Mouse (Mus musculus) heart, postnatal 36 days (tissue): ENCODE results near the gene Clptm1. TPM values are rescaled to one million over a fixed set of nuclear protein-coding genes. Genes with fewer than 3 reads are reported as not detected.
"Not testable (repeated sequence)": the region's sequence is repeated elsewhere in the genome, so short reads cannot be mapped to it uniquely, and the experiment has no call there.

Experiments
- DNase-seq, 2 experiments: peaks; one replicate each; pipeline ENCODE4 v3.0.0; 2021 to 2022
- intact Hi-C: fragments of 180-260 bp; cut with DNase I; formaldehyde crosslinking; loops from one replicate; pipeline ENCODE4 v1.15.1; 2025
- total RNA-seq, 2 experiments: library from RNA; stranded (reverse); gene quantifications; 2 replicates each; pipeline ENCODE4 v1.2.3; 2021

The Clptm1 gene
- total RNA-seq, 2 experiments from 2014 or later, result 76.4 to 84.1 TPM

GRCm38 (mm10) chr7:19694336-19695212 lies 29.7 kb upstream of the Clptm1 start:
- intact Hi-C loops, result no loop called here
- no peak for DNase-seq

GRCm38 (mm10) chr7:19693421-19693820 lies 28.6 kb upstream of the Clptm1 start:
- DNase-seq, result peak; percentile 61 to 63
- intact Hi-C loops, result no loop called here

GRCm38 (mm10) chr7:19691873-19692865 lies 27.3 kb upstream of the Clptm1 start, which contains the start of gene Apoc1:
TSS of gene Apoc1 (minus strand) at chr7:19692660.
- intact Hi-C loops, result no loop called here
- no peak for DNase-seq

GRCm38 (mm10) chr7:19691434-19691833 lies 26.6 kb upstream of the Clptm1 start:
- no peak for DNase-seq
- intact Hi-C loops, result no loop called here

GRCm38 (mm10) chr7:19690845-19691244 lies 26.0 kb upstream of the Clptm1 start:
- intact Hi-C loops, result no loop called here

GRCm38 (mm10) chr7:19688611-19689010 lies 23.8 kb upstream of the Clptm1 start:
- no peak for DNase-seq
- intact Hi-C loops, result no loop called here

More at GRCm38 (mm10) chr7:19690845-19691244, 26.0 kb upstream of the Clptm1 start:
- no peak for DNase-seq

GRCm38 (mm10) chr7:19688101-19688500 lies 23.3 kb upstream of the Clptm1 start:
- DNase-seq, result no peak
- intact Hi-C loops, result no loop called here

GRCm38 (mm10) chr7:19686927-19687583 lies 22.2 kb upstream of the Clptm1 start:
- DNase-seq, intact Hi-C loops: not testable (repeated sequence)

GRCm38 (mm10) chr7:19686521-19686920 lies 21.7 kb upstream of the Clptm1 start:
- intact Hi-C loops, result no loop called here

GRCm38 (mm10) chr7:19685374-19685773 lies 20.5 kb upstream of the Clptm1 start:
- no peak for DNase-seq
- intact Hi-C loops, result no loop called here

More at GRCm38 (mm10) chr7:19686521-19686920, 21.7 kb upstream of the Clptm1 start:
- no peak for DNase-seq

- intact Hi-C loops, result no loop called here
- DNase-seq, result no peak
Measured at GRCm38 (mm10) chr7:19683771-19684201, 19.0 kb upstream of the Clptm1 start.

GRCm38 (mm10) chr7:19682979-19683378 lies 18.1 kb upstream of the Clptm1 start:
- DNase-seq, result no peak
- intact Hi-C loops, result no loop called here

- DNase-seq, result no peak
Measured at GRCm38 (mm10) chr7:19681202-19681694, 16.4 kb upstream of the Clptm1 start, which contains the start of the genes Gm44805 and Apoc4. TSS of gene Gm44805 (minus strand) at chr7:19681423. TSS of gene Apoc4 (minus strand) at chr7:19681479.

GRCm38 (mm10) chr7:19680702-19681101 lies 15.9 kb upstream of the Clptm1 start:
- no peak for DNase-seq
- intact Hi-C loops, result no loop called here

More at GRCm38 (mm10) chr7:19681202-19681694, 16.4 kb upstream of the Clptm1 start, which contains the start of the genes Gm44805 and Apoc4:
- intact Hi-C loops, result no loop called here

- DNase-seq, result no peak
- intact Hi-C loops, result no loop called here
Measured at GRCm38 (mm10) chr7:19678901-19679300, 14.1 kb upstream of the Clptm1 start.

- intact Hi-C loops, result no loop called here
- DNase-seq, result no peak
Measured at GRCm38 (mm10) chr7:19677872-19678271, 13.0 kb upstream of the Clptm1 start, which contains the start of gene Apoc2. TSS of gene Apoc2 (minus strand) at chr7:19677941.

- intact Hi-C loops, result no loop called here
- DNase-seq, result no peak
Measured at GRCm38 (mm10) chr7:19676662-19677061, 11.8 kb upstream of the Clptm1 start.

- DNase-seq, result no peak
- intact Hi-C loops, result no loop called here
Measured at GRCm38 (mm10) chr7:19675824-19676223, 11.0 kb upstream of the Clptm1 start.

- no peak for DNase-seq
- intact Hi-C loops, result no loop called here
Measured at GRCm38 (mm10) chr7:19673083-19673699, 8.4 kb upstream of the Clptm1 start.
